Mouse (Mus musculus) embryonic facial prominence, embryonic 11.5 days (tissue): ENCODE measurements at regions not wholly inside any gene's neighbourhood (a gene's known extent, or its start where the extent isn't known, plus 50 kb on each side); places are given as distances from the start of the nearest gene placed in this dataset. TPM values are rescaled to one million over a fixed set of nuclear protein-coding genes. Genes with fewer than 3 reads are reported as not detected.
A peak's percentile ranks its signal among the peaks of the same experiment; 100 is the strongest.

ENCODE experiments used
- ATAC-seq: fragments of 200-750 bp; cut with Nextera tagmentation; replicated peaks from 2 replicates; pipeline ENCODE4 v1.8.0; 2017; ENCODE audit warnings: low read depth; ENCODE audit not compliant: insufficient number of reproducible peaks, low FRiP score, low TSS enrichment
- DNase-seq: peaks from one replicate; pipeline ENCODE4 v3.0.0-alpha.2; 2015; ENCODE audit warnings: low spot score
- H3K27ac ChIP-seq: fragments of 300-500 bp; sonication (generic); replicated peaks from 2 replicates; pipeline ENCODE4 v1.5.1; 2014; ENCODE audit warnings: mild to moderate bottlenecking, low read depth, low read length, control low read depth
- H3K27me3 ChIP-seq: fragments of 300-500 bp; sonication (generic); 2 replicates; pipeline ENCODE4 v1.6.1; 2014; ENCODE audit warnings: mild to moderate bottlenecking, low read length, moderate library complexity, mixed read lengths; ENCODE audit not compliant: control insufficient read depth, insufficient read depth
- H3K36me3 ChIP-seq: fragments of 300-500 bp; sonication (generic); replicated peaks from 2 replicates; pipeline ENCODE4 v1.6.1; 2014; ENCODE audit warnings: low read depth, mild to moderate bottlenecking, low read length, moderate library complexity, mixed read lengths; ENCODE audit not compliant: control insufficient read depth, insufficient read depth
- H3K4me1 ChIP-seq: fragments of 300-500 bp; sonication (generic); 2 replicates; pipeline ENCODE4 v1.6.1; 2014; ENCODE audit warnings: low read length, mixed read lengths; ENCODE audit not compliant: control insufficient read depth, insufficient read depth
- H3K4me2 ChIP-seq: fragments of 300-500 bp; sonication (generic); 2 replicates; pipeline ENCODE4 v1.6.1; 2014; ENCODE audit warnings: low read depth, mild to moderate bottlenecking, control low read depth, low read length, moderate library complexity
- H3K4me3 ChIP-seq: fragments of 300-500 bp; sonication (generic); 2 replicates; pipeline ENCODE4 v1.5.1; 2014; ENCODE audit warnings: low read depth, low read length, control low read depth
- H3K9ac ChIP-seq: fragments of 300-500 bp; sonication (generic); replicated peaks from 2 replicates; pipeline ENCODE4 v1.6.1; 2014; ENCODE audit warnings: mild to moderate bottlenecking, control low read depth, low read length
- H3K9me3 ChIP-seq: fragments of 300-500 bp; sonication (generic); replicated peaks from 2 replicates; pipeline ENCODE4 v1.6.1; 2016; ENCODE audit warnings: mild to moderate bottlenecking, low read length, inconsistent platforms, mixed read lengths; ENCODE audit not compliant: control insufficient read depth
- WGBS: fragments of 180-500 bp; shearing (Covaris S2); extraction: QIAGEN DNeasy Blood & Tissue Kit; methylation state at CpG from one replicate; pipeline ENCODE4 v1.1.7; 2014; 5-methylcytosine and 5-hydroxymethylcytosine counted together
- microRNA-seq: library from miRNA; unstranded; fragments of <30 nt; microRNA quantifications from one replicate; pipeline ENCODE4, GENCODE M21; 2016; ENCODE audit warnings: borderline number of aligned reads

DNA sequence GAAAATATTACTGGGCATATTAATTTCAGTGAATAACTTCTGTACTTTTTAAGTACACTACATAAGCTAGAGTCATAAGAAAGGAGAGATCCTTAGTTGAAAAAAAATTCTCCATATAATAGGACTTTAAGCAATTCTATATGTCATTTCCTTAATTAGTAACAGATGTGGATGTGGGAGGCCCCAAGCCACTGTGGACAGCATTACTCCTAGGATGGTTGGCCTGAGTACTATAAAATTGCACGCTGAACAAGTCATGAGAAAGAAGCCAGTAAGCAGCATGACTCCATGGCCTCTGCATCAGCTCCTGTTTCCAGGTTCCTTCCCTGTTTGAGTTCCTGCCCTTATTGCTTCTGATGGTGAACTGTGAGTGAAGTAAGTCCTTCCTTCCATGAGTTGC is 272.4 kb upstream of the Slitrk5 start:
- 42% methylated on average over 1 of the region's 1 CpGs for WGBS
- Histone ChIP-seq H3K4me1 (no peaks in the 10 kb centered on the region), H3K27me3 (no peaks in the 10 kb centered on the region), H3K9ac (no peak overlapping the region), H3K4me3 (no peak overlapping the region), H3K4me2 (no peak overlapping the region), H3K9me3 (no peaks in the 10 kb centered on the region), H3K27ac (no peak overlapping the region), H3K36me3 (no peaks in the 10 kb centered on the region)
- ATAC-seq (0 out of 2 replicates have a peak, but pooled peaks have one; percentile 52), DNase-seq (peak; percentile 43)

- WGBS = 77% methylated on average over 1 of the region's 1 CpGs
- ATAC-seq (no peak), DNase-seq (no peak)
- H3K4me2 ChIP-seq = no peak overlapping the region
- no peaks in the 10 kb centered on the region for H3K4me1 ChIP-seq
- no peaks in the 10 kb centered on the region for H3K27me3 ChIP-seq
- H3K27ac ChIP-seq = no peak overlapping the region
- H3K36me3 ChIP-seq = no peaks in the 10 kb centered on the region
- H3K4me3 ChIP-seq = no peak overlapping the region
- H3K9ac ChIP-seq = no peak overlapping the region
- H3K9me3 ChIP-seq = no peaks in the 10 kb centered on the region
These were observed 271.3 kb upstream of the Slitrk5 start for GRCm38 (mm10) chr14:111403555-111403954.

DNA sequence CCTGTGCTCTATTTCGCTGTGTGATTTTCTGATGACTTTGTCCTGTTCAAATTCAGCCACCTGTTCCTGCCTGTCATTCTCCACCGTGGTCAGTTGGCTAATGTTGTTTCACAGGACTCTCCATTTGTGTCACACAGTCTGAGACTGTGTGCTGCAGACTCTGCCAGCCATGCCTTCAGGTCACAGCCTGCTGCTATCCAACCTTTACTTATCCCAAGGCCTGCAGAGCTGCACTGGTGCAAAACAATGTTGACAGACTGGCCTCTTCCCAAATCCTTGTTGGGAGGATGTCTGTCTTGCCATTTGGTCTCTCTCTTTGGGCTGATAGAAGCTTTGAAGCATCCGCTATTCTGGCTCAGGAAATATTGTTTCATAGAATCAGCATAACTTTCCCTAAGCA is 261.4 kb upstream of the Slitrk5 start:
- 82% methylated on average over 3 of the region's 3 CpGs for WGBS
- no peaks in the 10 kb centered on the region for H3K27me3 ChIP-seq
- no peak overlapping the region for H3K9ac ChIP-seq
- no peak overlapping the region for H3K4me3 ChIP-seq
- H3K4me1 ChIP-seq = no peaks in the 10 kb centered on the region
- DNase-seq (no peak), ATAC-seq (no peak)
- H3K36me3 ChIP-seq = no peaks in the 10 kb centered on the region
- H3K4me2 ChIP-seq = no peak overlapping the region
- H3K27ac ChIP-seq = no peak overlapping the region
- no peaks in the 10 kb centered on the region for H3K9me3 ChIP-seq

GRCm38 (mm10) chr14:111418531-111418930 is 256.4 kb upstream of the Slitrk5 start:
- Histone ChIP-seq H3K9ac (no peak overlapping the region), H3K27ac (no peak overlapping the region), H3K9me3 (no peaks in the 10 kb centered on the region), H3K4me1 (no peaks in the 10 kb centered on the region), H3K36me3 (no peaks in the 10 kb centered on the region), H3K4me2 (no peak overlapping the region), H3K4me3 (no peak overlapping the region), H3K27me3 (no peaks in the 10 kb centered on the region)
- no peak for ATAC-seq
- 73% methylated on average over 3 of the region's 3 CpGs for WGBS
- DNase-seq = no peak

DNA sequence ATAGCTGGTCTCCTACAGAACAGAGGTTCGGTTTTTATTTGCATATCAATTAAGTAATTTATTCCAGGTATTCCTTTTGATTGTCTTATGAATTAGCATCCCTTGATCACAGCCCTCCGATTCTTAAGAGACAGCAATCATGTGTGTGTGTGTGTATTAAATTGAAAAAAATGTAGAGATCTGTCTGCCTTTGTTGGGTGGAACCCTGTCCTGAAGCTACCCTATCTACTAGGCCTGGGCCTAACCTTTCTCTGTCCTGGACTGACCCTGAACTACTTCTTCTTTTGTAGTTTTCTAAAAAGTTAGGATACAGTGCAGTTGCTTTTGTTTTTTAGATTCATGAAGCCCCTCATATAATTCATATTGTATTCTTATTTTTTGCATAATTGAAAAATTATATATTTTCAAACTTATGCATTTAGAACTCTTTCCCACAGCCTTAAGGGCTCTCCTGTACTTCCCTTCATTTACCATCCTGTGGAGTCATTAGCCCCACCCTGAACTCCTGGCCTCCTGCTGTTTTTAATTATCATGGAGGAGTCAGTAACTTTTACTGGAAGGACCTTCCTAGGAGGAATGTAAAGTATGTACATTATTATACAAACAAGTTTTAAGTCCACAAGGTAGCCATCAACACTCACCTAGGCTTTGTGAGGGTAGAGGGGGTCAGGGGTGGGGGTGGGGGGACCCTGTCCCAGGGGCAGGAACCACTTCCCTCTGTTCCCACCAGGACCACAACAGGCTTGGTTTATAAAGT is 245.6 kb upstream of the Slitrk5 start:
- Histone ChIP-seq H3K27ac (no peak overlapping the region), H3K4me2 (no peak overlapping the region), H3K4me1 (no peaks in the 10 kb centered on the region), H3K9me3 (no peaks in the 10 kb centered on the region), H3K27me3 (no peaks in the 10 kb centered on the region), H3K9ac (no peak overlapping the region), H3K4me3 (no peak overlapping the region), H3K36me3 (no peaks in the 10 kb centered on the region)
- ATAC-seq = no peak
- DNase-seq = peak; percentile 12
- WGBS = 89% methylated on average over 2 of the region's 2 CpGs

Small RNA genes lying in the stretch of these regions (microRNA-seq; reads per million reads assigned to microRNA genes)
- gene Gm22802 = not detected
